Mouse (Mus musculus): ENCODE data around the gene Adipoq.

- no peak for TF ChIP-seq CTCF (IDR thresholded peaks at IDR 0.05; ENCODE audit: low read depth, low read length)
- no peak for TF ChIP-seq POLR2A (IDR thresholded peaks at IDR 0.05; ENCODE audit: borderline replicate concordance, low read depth, low read length)
Observed at GRCm38 (mm10) chr16:23174855-23175254, 28.5 kb downstream of the Adipoq start.
